Mouse (Mus musculus) hindbrain, embryonic 12.5 days (tissue): ENCODE results near the gene Pa2g4. TPM values are rescaled to one million over a fixed set of nuclear protein-coding genes. Genes with fewer than 3 reads are reported as not detected.
A peak's percentile ranks its signal among the peaks of the same experiment; 100 is the strongest.
"Not testable (repeated sequence)": the region's sequence is repeated elsewhere in the genome, so short reads cannot be mapped to it uniquely, and the experiment has no call there.

Experiments used
- ATAC-seq: fragments of 200-750 bp; cut with Nextera tagmentation; 2 replicates; pipeline ENCODE4 v1.8.0; 2017; ENCODE audit warnings: moderate TSS enrichment; ENCODE audit not compliant: low FRiP score
- H3K27ac ChIP-seq: fragments of 300-500 bp; sonication (generic); 2 replicates; pipeline ENCODE4 v1.5.1; 2016; ENCODE audit warnings: mild to moderate bottlenecking
- H3K27me3 ChIP-seq: fragments of 300-500 bp; sonication (generic); 2 replicates; pipeline ENCODE4 v1.6.1; 2016; ENCODE audit warnings: mild to moderate bottlenecking
- H3K36me3 ChIP-seq: fragments of 300-500 bp; sonication (generic); 2 replicates; pipeline ENCODE4 v1.6.1; 2016; ENCODE audit warnings: mild to moderate bottlenecking
- H3K4me1 ChIP-seq: fragments of 300-500 bp; sonication (generic); 2 replicates; pipeline ENCODE4 v1.6.1; 2016
- H3K4me2 ChIP-seq: fragments of 300-500 bp; sonication (generic); replicated peaks from 2 replicates; pipeline ENCODE4 v1.6.1; 2016; ENCODE audit warnings: mild to moderate bottlenecking
- H3K4me3 ChIP-seq: fragments of 300-500 bp; sonication (generic); 2 replicates; pipeline ENCODE4 v1.5.1; 2016; ENCODE audit warnings: mild to moderate bottlenecking
- H3K9ac ChIP-seq: fragments of 300-500 bp; sonication (generic); 2 replicates; pipeline ENCODE4 v1.6.1; 2016; ENCODE audit warnings: mild to moderate bottlenecking, moderate library complexity
- H3K9me3 ChIP-seq: fragments of 300-500 bp; sonication (generic); replicated peaks from 2 replicates; pipeline ENCODE4 v1.6.1; 2016; ENCODE audit warnings: mild to moderate bottlenecking
- WGBS: fragments of 180-500 bp; shearing (Covaris S2); methylation state at CpG from one replicate; pipeline ENCODE4 v1.1.7; 2016; 5-methylcytosine and 5-hydroxymethylcytosine counted together
- polyA plus RNA-seq: library from polyadenylated mRNA; unstranded; fragments of >200 nt; fragmentation: Nextera tagmentation; extraction: Ambion mirVana; gene quantifications from 2 replicates; pipeline ENCODE4 v1.2.1, GENCODE M21; 2016

Gene Pa2g4
- polyA plus RNA-seq, 1 experiment from 2014 or later = 143 TPM

DNA sequence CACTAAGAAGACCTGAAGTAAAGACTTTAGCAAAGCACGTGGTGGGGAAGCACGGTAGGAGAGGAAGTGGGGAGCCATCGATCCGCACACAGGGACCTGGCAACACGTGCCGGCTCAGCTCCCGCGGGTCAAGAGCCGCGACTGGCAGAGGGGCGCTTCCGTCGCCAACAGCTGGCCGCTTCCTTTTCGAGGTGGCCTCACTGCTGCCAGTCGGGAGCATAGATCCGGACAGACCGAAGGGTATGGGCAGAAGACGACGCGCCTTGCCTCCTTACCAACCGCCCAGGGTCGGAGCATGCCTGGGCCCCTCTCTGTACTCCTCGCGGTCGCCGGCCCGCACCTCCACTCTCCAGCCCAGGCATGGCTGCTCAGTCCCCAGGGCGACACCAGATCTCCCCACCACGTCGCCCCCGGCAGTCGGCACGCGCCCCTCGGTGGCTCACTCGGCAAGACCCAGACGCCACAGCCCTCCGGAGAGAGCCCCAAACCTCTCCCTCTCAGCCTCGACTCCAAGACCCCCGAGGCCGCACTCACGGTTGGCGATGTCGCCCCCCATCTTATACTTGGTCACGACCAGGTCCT lies 490 bp downstream of the Pa2g4 start:
- Histone ChIP-seq H3K36me3 (peaks cover 29% of the 10 kb centered on the region), H3K4me2 (peak overlapping the region; percentile 91), H3K4me3 (peak overlapping the region; percentile 87), H3K4me1 (peaks cover 10% of the 10 kb centered on the region), H3K27ac (peak overlapping the region; percentile 85), H3K9me3 (no peaks in the 10 kb centered on the region), H3K9ac (peak overlapping the region; percentile 91), H3K27me3 (no peaks in the 10 kb centered on the region)
- ATAC-seq = peak; percentile 42
- WGBS = under 1% methylated on average over 40 of the region's 46 CpGs

- H3K4me3 ChIP-seq = no peak overlapping the region
- H3K36me3 ChIP-seq = peaks cover 47% of the 10 kb centered on the region
- H3K27ac ChIP-seq = no peak overlapping the region
- H3K9ac ChIP-seq = no peak overlapping the region; the same call in 1 of the 2 replicates
- H3K4me1 ChIP-seq = peaks cover 10% of the 10 kb centered on the region
- H3K4me2 ChIP-seq = no peak overlapping the region
- no peaks in the 10 kb centered on the region for H3K27me3 ChIP-seq
- no peak for ATAC-seq
- H3K9me3 ChIP-seq = no peaks in the 10 kb centered on the region
- 90% methylated on average over 6 of the region's 6 CpGs for WGBS
Observed at GRCm38 (mm10) chr10:128563544-128563943, 2.2 kb downstream of the Pa2g4 start.

DNA sequence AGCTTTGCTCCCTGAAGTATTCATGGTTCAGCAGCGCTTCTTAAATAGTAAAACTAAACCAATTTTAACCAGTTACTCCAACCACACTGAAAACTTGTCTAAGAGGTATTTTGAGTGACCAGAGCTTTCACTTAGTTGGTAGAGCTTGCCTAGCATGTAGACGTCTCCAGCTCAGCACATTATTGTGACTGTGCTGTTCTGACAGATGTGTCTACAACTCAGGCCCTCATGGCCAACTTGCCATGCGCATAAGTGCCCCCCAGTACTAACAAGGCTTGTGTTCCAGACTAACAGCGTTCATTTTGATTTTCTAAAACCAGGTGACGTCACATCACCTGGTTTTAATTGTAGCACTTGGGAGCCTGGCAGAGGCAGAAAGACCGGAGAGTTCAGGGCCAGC lies 8.8 kb downstream of the Pa2g4 start:
- no peak overlapping the region for H3K9ac ChIP-seq
- H3K4me3 ChIP-seq = no peak overlapping the region
- H3K9me3 ChIP-seq = no peaks in the 10 kb centered on the region
- H3K4me2 ChIP-seq = no peak overlapping the region
- peaks cover 51% of the 10 kb centered on the region for H3K36me3 ChIP-seq
- H3K4me1 ChIP-seq = no peaks in the 10 kb centered on the region
- 86% methylated on average over 6 of the region's 6 CpGs for WGBS
- ATAC-seq = no peak
- no peak overlapping the region for H3K27ac ChIP-seq
- no peaks in the 10 kb centered on the region for H3K27me3 ChIP-seq

DNA sequence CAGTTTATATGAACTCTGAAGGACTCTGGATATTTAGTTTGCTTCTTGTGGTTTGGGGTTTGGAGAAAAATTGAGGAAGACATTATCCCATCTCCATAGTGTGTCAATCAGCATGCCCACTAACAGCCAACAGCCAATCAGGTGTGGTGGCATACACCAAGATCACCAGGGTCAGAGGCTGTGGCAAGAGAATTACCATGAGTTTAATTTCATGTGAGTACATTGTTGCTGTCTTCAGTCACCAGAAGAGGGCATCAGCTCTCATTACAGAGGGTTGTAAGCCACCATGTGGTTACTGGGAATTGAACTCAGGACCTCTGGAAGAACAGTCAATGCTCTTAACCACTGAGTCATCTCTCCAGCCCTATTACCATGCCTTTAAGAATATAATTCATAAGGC lies 9.5 kb downstream of the Pa2g4 start:
- H3K9me3 ChIP-seq = no peaks in the 10 kb centered on the region
- no peak overlapping the region for H3K4me3 ChIP-seq
- no peak overlapping the region for H3K9ac ChIP-seq
- no peaks in the 10 kb centered on the region for H3K4me1 ChIP-seq
- no peak overlapping the region for H3K4me2 ChIP-seq
- no peaks in the 10 kb centered on the region for H3K27me3 ChIP-seq
- peaks cover 44% of the 10 kb centered on the region for H3K36me3 ChIP-seq
- H3K27ac ChIP-seq = no peak overlapping the region
- no peak for ATAC-seq

GRCm38 (mm10) chr10:128555567-128555966 lies 10.2 kb downstream of the Pa2g4 start:
- H3K9me3 ChIP-seq, H3K9ac ChIP-seq, ATAC-seq, H3K27ac ChIP-seq, H3K4me3 ChIP-seq, H3K4me1 ChIP-seq, H3K27me3 ChIP-seq, H3K4me2 ChIP-seq: not testable (repeated sequence)
- 92% methylated on average over 1 of the region's 1 CpGs for WGBS
- H3K36me3 ChIP-seq = peaks cover 37% of the 10 kb centered on the region

DNA sequence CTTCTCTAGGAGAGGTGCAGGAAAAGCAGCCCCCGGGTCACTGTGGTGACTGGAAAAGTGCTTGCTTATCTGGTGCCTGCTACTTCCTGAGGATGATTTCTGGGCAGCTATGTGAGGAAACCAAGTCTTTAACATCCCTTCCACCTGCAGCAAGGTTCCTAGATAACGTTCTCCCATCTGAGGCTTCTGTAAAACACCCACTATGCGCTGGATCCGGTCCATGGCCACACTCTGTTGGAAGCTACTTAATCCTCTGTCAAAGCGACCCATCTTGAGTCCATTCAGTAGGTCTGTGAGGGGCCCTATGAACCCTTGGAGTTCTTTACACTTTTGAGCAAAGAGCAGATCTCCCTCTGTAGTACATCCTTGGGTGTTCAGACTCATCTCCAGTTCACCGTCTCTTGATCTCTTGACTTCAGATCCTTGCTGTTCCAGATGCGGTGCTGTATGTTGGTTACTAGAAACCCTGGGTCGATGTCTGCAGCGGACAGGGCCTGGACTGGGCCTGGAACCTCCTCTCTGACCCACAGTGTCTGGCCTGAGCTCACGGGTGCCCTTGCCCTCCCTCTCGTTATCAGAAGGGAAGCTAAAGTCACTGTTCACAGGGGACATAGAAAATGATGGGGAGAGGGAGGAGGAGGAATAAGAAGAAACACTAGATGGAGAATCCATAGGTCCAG lies 15.5 kb downstream of the Pa2g4 start:
- not testable (repeated sequence) for H3K36me3 ChIP-seq, H3K27me3 ChIP-seq, H3K4me2 ChIP-seq, H3K4me3 ChIP-seq, H3K9me3 ChIP-seq, H3K27ac ChIP-seq, ATAC-seq, H3K9ac ChIP-seq
- WGBS = 91% methylated on average over 11 of the region's 11 CpGs
- peaks cover 14% of the 10 kb centered on the region for H3K4me1 ChIP-seq

- H3K4me3 ChIP-seq, H3K9me3 ChIP-seq, H3K9ac ChIP-seq, H3K27me3 ChIP-seq, ATAC-seq: not testable (repeated sequence)
- peaks cover 14% of the 10 kb centered on the region for H3K4me1 ChIP-seq
- peak overlapping the region; percentile 26; the same call in 1 of the 2 replicates for H3K4me2 ChIP-seq
- H3K27ac ChIP-seq = peak overlapping the region; percentile 57; the same call in 1 of the 2 replicates
- 71% methylated on average over 6 of the region's 6 CpGs for WGBS
- peaks cover 13% of the 10 kb centered on the region for H3K36me3 ChIP-seq
Observed at GRCm38 (mm10) chr10:128549682-128550057, 16.1 kb downstream of the Pa2g4 start.

GRCm38 (mm10) chr10:128548947-128549681 lies 16.7 kb downstream of the Pa2g4 start, which contains the start of gene Rpl41:
TSS of gene Rpl41 (minus strand) at chr10:128549305.
- whole genome bisulfite sequencing = under 1% methylated on average over 31 of the region's 31 CpGs

GRCm38 (mm10) chr10:128548051-128548791 lies 17.6 kb downstream of the Pa2g4 start:
- Histone ChIP-seq H3K36me3 (peaks cover 27% of the 10 kb centered on the region), H3K4me3 (peak overlapping the region; percentile 73), H3K9ac (peak overlapping the region; percentile 93), H3K4me2 (peak overlapping the region; percentile 82), H3K4me1 (peaks cover 17% of the 10 kb centered on the region), H3K27ac (peak overlapping the region; percentile 95)
- not testable (repeated sequence) for ATAC-seq, H3K27me3 ChIP-seq, H3K9me3 ChIP-seq
- WGBS = 1% methylated on average over 29 of the region's 30 CpGs

More at GRCm38 (mm10) chr10:128548947-128549681, 16.7 kb downstream of the Pa2g4 start, which contains the start of gene Rpl41:
- H3K9ac ChIP-seq = peak within 1 kb of the TSS; percentile 93
- peak within 1 kb of the TSS; percentile 82 for H3K4me2 ChIP-seq
- H3K9me3 ChIP-seq = no peaks in the 10 kb centered on the region
- H3K4me1 ChIP-seq = peaks cover 14% of the 10 kb centered on the region
- ATAC-seq = peak; percentile 83
- H3K27me3 ChIP-seq = no peaks in the 10 kb centered on the region
- H3K36me3 ChIP-seq = peaks cover 18% of the 10 kb centered on the region
- peak within 1 kb of the TSS; percentile 95 for H3K27ac ChIP-seq
- H3K4me3 ChIP-seq = peak within 1 kb of the TSS; percentile 73

GRCm38 (mm10) chr10:128547361-128548032 lies 18.3 kb downstream of the Pa2g4 start, which contains the start of gene Zc3h10:
TSS of gene Zc3h10 (minus strand) at chr10:128547774.
- peak within 1 kb of the TSS; percentile 95 for H3K27ac ChIP-seq
- no peaks in the 10 kb centered on the region for H3K27me3 ChIP-seq
- no peaks in the 10 kb centered on the region for H3K9me3 ChIP-seq
- ATAC-seq = peak; percentile 93
- H3K4me1 ChIP-seq = peaks cover 18% of the 10 kb centered on the region
- peak within 1 kb of the TSS; percentile 82 for H3K4me2 ChIP-seq
- peak within 1 kb of the TSS; percentile 93 for H3K9ac ChIP-seq
- under 1% methylated on average over 49 of the region's 50 CpGs for WGBS
- peaks cover 34% of the 10 kb centered on the region for H3K36me3 ChIP-seq
- H3K4me3 ChIP-seq = peak within 1 kb of the TSS; percentile 73

GRCm38 (mm10) chr10:128546787-128547186 lies 19.0 kb downstream of the Pa2g4 start:
- peaks cover 18% of the 10 kb centered on the region for H3K4me1 ChIP-seq
- ATAC-seq = no peak
- H3K27me3 ChIP-seq = no peaks in the 10 kb centered on the region
- peak overlapping the region; percentile 95 for H3K27ac ChIP-seq
- H3K9me3 ChIP-seq = no peaks in the 10 kb centered on the region
- H3K4me3 ChIP-seq = peak overlapping the region; percentile 73
- 30% methylated on average over 7 of the region's 7 CpGs for WGBS
- peak overlapping the region; percentile 73 for H3K9ac ChIP-seq
- peak overlapping the region; percentile 82 for H3K4me2 ChIP-seq
- H3K36me3 ChIP-seq = peaks cover 41% of the 10 kb centered on the region
